Mouse (Mus musculus): ENCODE results near the gene Zmat5.

The Zmat5 gene

GRCm38 (mm10) chr11:4738719-4739118 lies 34.2 kb downstream of the Zmat5 start:
- no peak for DNase-seq

- no peak for DNase-seq
Observed at GRCm38 (mm10) chr11:4740785-4741184, 36.3 kb downstream of the Zmat5 start.

GRCm38 (mm10) chr11:4744691-4745090 lies 40.2 kb downstream of the Zmat5 start:
- DNase-seq = no peak

- DNase-seq = no peak
Observed at GRCm38 (mm10) chr11:4745969-4746368, 41.5 kb downstream of the Zmat5 start.

- DNase-seq = no peak
Observed at GRCm38 (mm10) chr11:4746733-4747132, 42.3 kb downstream of the Zmat5 start, which contains the start of gene Cabp7. Gene Cabp7, minus strand, starts transcription at chr11:4746778.

GRCm38 (mm10) chr11:4747285-4747684 lies 42.8 kb downstream of the Zmat5 start:
- no peak for DNase-seq

- peak; percentile 84 for DNase-seq
Observed at GRCm38 (mm10) chr11:4750263-4750662, 45.8 kb downstream of the Zmat5 start.

GRCm38 (mm10) chr11:4752836-4753235 lies 48.4 kb downstream of the Zmat5 start:
- no peak for DNase-seq

- no peak for DNase-seq
Observed at GRCm38 (mm10) chr11:4754036-4754435, 49.6 kb downstream of the Zmat5 start.

- no peak for DNase-seq
Observed at GRCm38 (mm10) chr11:4754867-4755266, 50.4 kb downstream of the Zmat5 start.

- no peak for DNase-seq
Observed at GRCm38 (mm10) chr11:4756460-4756859, 52.0 kb downstream of the Zmat5 start.

GRCm38 (mm10) chr11:4756984-4757788 lies 52.7 kb downstream of the Zmat5 start:
- DNase-seq = no peak

- DNase-seq = no peak
Observed at GRCm38 (mm10) chr11:4757789-4758158, 53.3 kb downstream of the Zmat5 start.

GRCm38 (mm10) chr11:4760438-4760837 lies 56.0 kb downstream of the Zmat5 start:
- DNase-seq = peak; percentile 56

- no peak for DNase-seq
Observed at GRCm38 (mm10) chr11:4761991-4762390, 57.5 kb downstream of the Zmat5 start.

GRCm38 (mm10) chr11:4762511-4762910 lies 58.0 kb downstream of the Zmat5 start:
- no peak for DNase-seq

GRCm38 (mm10) chr11:4763631-4764030 lies 59.2 kb downstream of the Zmat5 start:
- no peak for DNase-seq

- DNase-seq = no peak
Observed at GRCm38 (mm10) chr11:4764476-4764875, 60.0 kb downstream of the Zmat5 start.

- DNase-seq = no peak
Observed at GRCm38 (mm10) chr11:4768399-4768798, 63.9 kb downstream of the Zmat5 start.

- no peak for DNase-seq
Observed at GRCm38 (mm10) chr11:4769293-4769692, 64.8 kb downstream of the Zmat5 start.

- no peak for DNase-seq
Observed at GRCm38 (mm10) chr11:4769881-4770280, 65.4 kb downstream of the Zmat5 start.

GRCm38 (mm10) chr11:4771756-4772155 lies 67.3 kb downstream of the Zmat5 start:
- DNase-seq = no peak

- DNase-seq = peak; percentile 70
Observed at GRCm38 (mm10) chr11:4772925-4773324, 68.4 kb downstream of the Zmat5 start.

GRCm38 (mm10) chr11:4780927-4781326 lies 76.4 kb downstream of the Zmat5 start:
- no peak for DNase-seq

- no peak for DNase-seq
Observed at GRCm38 (mm10) chr11:4783116-4783515, 78.6 kb downstream of the Zmat5 start.
